Mouse (Mus musculus): ENCODE results near the gene Ddit4l.
"Not testable (repeated sequence)": the region's sequence is repeated elsewhere in the genome, so short reads cannot be mapped to it uniquely, and the experiment has no call there.

Gene Ddit4l

DNA sequence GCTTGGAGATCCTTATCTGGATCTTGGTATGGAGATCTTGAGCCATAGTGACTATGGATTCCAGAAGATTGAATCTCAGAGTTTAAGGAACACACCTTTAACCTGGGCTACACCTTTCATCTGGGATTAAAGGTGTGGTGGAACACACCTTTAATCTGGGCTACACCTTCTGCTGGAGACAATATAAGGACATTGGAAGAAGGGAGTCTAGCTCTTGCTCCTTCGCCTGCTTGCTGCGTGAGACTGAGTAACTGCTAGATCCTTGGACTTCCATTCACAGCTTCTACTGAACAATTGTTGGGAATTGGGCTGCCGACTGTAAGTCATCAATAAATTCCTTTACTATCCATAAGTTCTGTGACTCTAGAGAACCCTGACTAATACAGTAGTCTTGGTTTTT is at the start of gene Ddit4l:
Gene Ddit4l, plus strand, starts transcription at position 301 of the 400 bp plus-strand sequence.
- DNase-seq (ENCODE audit: low read depth, low spot score) = not testable (repeated sequence)

DNA sequence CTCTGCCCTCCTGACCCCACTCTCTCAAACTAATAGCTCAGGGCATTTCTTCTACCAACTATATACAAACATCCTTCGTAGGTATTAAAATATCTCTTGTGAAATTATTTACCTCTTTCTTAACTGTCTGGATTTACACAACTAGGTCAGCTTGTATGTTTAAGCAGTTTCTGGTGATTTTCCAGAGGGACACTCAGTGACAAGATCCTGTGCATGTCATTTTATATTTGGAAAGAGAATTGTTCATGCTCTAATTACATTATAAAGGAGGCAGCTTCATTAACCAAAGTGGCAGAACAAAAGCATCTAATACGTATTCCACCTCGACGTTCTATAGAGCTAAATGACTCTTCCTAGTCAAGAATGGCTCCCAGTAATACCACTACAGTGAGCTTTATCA is 45.3 kb upstream of the Ddit4l start:
- DNase-seq (ENCODE audit: low read depth, low spot score) = no peak

DNA sequence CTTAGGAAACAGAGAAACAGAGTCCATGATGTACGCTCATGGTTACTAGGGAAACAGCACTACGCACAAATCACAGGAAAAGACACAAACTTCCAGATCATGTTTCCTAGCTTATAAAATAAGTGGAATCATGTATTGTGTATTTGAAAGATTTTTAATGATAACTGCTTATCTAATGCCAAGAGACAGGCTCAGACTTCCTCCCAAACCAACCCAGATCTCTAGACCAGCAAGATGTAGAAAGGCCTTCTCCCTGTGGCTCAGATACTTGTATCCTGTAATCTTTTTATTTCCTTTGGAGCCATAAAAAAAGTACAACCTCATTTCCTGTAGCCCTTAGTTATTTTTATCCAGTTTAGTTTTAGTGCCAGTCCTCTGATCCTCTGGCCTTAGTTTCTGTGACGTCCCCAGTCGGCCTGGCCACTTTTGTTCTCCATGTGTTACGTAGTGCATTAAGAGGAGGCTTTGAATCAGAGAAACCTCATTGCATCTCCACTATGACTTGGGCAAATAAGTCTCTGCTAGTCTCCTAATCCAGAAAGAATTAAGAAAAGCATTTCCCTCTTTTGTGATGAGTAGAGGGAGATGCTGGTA is 34.9 kb upstream of the Ddit4l start:
- DNase-seq (ENCODE audit: low read depth, low spot score) = no peak

DNA sequence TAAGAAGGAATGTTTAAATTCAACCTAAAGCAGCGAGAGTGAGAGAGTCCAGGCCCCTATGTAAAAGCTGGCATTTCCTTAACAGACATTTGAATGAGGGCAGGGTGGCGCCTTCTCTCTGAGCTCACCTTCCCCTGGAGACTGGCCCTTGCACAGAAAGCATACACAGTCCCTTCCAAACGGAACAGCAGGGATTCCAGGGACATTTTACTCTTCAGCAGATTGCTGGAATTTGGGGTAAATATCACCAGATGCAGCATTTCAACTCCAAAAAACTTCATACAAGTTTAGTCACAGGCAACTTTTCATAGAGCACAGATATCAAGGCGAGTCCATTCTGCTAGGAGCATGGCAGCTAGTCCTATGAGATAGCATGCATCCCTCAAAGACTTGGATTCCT is 31.6 kb upstream of the Ddit4l start:
- no peak for DNase-seq (ENCODE audit: low read depth, low spot score)

DNA sequence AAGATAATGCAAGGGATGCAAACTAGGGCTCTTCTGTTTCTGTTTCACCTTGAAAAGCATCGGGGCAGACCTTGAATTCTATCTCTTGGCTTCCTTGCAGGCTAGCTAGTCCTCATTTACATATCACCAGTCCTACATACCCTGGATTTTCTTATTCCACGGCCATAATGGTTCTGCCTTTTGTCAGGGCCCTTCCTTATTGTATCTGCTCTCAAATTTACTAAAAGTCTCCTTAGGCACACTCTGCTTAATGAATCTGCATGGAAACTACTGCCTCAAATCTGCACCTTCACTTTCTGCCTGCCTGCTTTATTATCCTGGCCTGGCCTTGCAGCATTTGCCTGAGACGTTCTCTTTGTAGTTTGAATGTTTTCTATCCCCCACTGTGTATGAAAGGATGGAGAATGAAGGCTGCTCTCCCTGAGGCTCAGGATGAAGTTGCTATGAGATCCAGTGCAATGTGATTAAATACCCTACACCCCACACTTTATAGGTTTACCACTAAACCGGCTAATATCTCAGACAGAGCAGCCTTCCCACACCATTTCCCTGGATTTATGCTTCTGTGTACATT is 27.0 kb upstream of the Ddit4l start:
- no peak for DNase-seq (ENCODE audit: low read depth, low spot score)

DNA sequence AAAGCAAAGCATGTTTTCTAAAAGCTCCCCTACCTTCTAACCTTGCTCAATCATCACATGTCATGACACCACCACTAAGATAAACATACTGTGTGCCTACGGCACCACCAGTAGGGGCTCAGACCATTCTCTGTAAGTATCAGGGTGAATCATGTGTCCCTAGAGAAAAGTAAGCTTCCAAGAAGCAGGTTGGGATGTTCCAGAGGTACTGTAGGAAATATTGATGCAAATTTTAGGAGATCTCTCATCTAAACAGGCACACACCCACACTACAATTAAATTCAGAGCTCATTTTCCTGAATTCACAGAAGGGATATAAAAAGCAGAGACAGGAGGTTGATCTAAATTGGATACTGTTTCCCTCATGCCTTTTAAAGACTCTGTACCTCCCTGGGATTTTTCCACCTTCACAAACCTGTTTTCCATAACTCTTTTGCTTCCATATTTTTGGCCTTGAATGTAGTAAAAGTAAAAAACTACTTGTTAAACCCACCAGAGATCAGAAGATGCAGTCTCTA is 12.4 kb upstream of the Ddit4l start:
- DNase-seq (ENCODE audit: low read depth, low spot score) = no peak

DNA sequence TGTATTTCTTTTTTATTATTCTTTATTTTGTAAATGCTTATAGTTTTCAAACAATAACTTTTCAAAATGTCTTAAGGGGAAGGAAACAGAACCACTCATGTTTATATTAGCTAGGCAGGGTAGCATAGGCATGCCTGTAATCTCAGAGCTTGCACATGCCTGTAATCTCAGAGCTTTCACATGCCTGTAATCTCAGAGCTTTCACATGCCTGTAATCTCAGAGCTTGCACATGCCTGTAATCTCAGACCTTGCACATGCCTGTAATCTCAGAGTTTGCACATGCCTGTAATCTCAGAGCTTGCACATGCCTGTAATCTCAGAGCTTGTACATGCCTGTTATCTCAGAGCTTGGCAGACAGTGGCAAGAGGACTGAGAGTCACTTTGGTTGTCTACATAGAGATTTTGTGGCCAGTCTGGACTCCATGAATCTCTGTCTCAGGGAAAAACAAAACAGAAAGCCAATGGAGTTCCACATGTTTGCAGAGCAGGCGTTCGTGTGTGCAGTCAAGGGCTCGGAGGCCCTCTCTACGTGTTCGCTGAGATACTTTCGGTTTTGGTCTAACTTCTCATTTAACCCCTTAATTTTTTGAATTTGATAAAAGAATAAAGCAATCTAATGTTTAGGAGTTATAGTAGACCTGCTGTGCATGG is 10.8 kb upstream of the Ddit4l start:
- no peak for DNase-seq (ENCODE audit: low read depth, low spot score)

DNA sequence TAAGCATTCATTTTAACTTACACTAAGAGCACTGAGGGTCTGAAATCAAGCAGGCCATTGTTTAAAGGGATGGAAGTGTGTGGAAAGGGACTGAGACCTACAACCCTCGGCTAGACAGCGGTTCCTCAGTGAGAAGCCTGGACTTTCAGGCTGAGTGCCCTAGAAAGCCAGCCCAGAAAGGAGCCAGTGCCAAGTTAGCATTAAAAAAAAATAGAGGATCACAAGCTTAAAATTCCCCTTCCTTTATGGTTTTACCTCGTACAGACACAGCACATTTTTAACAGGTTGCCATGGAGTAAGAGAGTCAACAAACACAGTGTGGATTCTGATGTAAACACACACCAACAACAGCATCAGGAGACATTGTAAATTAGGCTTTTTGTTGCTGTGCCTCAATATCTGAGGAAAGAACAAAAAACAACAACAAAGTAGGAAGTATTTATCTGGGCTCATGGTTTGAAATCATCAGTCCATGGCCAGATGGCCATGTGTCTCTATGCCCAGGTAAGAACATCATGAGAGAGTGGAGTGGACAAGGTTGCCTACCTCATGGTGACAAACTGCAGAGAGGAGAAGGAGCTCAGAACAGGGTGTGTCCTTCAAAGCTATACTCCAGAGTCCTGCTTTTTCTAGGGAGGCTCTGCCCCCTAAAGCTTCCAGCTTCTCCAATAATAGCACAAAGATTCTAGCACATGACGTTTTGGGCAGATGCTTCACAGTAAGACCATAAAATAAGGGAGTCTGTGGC is 10.1 kb upstream of the Ddit4l start:
- no peak for DNase-seq (ENCODE audit: low read depth, low spot score)

DNA sequence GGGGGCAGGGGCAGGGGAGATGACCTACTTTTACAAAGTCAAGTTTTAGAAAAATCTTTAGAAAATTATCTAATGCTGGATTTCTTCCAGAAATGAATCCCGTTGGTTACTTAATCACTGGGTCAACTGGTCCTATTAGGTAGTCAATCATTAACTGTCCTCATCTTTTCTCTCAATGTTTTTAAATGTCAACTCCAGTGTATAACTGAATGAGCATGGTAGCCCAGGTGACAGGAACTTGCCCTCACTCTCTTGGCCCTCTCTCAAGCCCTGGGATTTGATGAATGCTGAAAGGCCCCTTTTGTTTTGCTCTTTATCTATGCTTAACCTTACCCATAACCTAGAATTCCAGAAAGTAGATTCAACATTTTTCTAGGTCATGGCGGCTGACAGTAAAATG is 9.4 kb upstream of the Ddit4l start:
- DNase-seq (ENCODE audit: low read depth, low spot score) = no peak

DNA sequence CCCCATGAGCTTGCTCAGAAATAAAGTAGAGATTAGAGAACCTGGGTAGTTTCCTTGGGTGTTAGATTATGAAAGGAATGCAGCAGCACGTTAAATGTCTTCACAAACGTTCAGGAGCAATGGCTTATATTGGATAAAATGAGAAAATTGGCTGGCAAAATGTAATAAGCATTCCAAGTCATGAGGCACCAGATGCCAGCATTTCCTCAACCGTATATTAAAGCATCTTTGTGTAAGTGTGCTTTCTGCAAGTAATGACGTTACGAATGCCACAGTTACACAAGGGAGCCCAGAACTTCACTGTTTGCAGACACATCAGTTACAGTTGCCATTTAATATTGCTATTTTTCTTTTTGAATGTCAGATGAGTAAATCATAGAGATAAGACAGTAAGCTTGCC is 872 bp upstream of the Ddit4l start:
- DNase-seq (ENCODE audit: low read depth, low spot score) = no peak

DNA sequence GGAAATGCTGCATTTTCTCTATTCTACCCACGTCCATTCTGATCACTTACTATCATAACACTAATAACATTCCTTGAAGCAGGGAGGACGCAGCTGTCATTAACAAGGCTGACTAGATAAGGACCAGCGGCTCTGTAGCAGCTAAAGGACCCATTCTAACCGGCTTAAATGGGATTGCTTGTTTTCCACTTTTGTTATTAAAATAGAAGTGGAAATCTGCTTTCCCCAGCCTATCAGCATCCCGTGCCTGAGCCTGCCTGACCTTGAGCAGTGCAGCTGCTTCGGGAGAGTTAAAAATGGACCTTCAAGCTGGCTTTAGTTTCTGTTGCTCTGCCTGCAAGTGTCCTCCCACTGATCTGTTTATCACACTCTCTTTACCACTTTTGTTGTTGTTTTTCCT is 679 bp downstream of the Ddit4l start:
- DNase-seq (ENCODE audit: low read depth, low spot score) = no peak

DNA sequence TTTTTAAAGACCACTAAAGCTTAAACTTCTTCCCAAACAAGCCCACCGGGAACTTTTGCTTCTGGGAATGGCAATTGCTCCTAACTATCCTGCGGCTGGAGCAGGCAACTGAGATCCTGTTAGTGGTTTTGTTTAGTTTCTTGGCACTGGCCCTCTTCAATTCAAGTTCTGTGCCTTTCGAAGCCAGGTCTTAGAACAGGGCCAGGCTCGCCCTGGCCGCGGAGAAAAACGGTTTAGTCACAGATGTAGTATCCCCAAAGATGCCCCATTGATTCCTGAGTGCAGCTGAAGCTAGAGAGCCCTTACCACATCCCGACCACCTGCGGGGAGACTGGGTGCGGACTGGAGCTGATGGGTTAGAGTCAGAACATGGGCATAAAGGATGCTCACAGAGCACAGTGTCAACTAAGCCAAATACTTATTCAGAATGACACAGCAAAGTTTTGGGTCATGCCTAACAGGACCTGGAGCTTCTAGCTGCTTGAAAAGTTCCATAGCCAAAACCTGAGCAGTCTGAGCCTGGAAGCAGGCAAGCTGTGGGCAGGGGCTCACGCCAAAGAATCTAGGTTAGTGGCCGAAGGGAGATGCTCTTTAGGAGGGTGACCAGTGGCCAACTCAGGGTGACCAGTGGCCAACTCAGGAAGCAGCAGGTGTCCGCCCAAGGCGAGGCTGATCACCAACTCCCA is 1.6 kb downstream of the Ddit4l start:
- no peak for DNase-seq (ENCODE audit: low read depth, low spot score)

DNA sequence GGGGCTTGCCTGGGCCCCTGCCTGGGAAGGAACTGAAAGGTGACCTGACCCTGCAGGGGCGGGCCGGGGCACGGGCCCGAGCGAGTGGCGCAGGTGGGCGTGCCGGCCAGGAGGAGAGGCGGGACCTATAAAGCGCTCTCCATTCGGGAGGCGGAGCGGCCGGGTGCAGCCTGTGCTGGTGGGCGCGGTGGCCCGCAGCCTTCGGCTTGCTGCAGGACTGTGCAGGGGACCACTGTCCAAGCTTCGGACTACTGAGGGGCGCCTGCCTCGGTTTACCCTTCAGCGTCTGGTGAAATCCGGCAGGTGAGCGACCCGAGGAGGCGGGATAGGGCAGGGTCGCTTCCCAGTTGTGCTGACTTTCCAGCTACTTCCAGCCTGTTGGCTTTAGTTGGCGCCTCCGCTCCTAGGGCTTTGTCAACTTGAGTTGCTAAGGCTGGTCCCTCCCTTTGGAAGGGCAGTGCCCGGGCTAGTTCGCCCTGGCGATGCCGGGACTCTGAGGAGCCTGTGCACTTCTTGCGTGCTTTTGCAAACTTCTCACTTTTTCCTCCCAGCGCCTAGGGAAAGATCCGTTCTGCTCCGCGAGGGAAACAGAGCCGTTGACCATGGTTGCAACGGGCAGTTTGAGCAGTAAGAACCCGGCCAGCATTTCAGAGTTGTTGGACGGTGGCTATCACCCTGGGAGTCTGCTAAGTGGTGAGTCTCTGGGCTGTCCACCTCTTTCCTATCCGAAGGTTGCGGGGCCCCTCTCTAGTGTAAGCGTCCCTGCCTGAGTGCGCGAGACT is 2.4 kb downstream of the Ddit4l start:
- DNase-seq (ENCODE audit: low read depth, low spot score) = peak; percentile 65

DNA sequence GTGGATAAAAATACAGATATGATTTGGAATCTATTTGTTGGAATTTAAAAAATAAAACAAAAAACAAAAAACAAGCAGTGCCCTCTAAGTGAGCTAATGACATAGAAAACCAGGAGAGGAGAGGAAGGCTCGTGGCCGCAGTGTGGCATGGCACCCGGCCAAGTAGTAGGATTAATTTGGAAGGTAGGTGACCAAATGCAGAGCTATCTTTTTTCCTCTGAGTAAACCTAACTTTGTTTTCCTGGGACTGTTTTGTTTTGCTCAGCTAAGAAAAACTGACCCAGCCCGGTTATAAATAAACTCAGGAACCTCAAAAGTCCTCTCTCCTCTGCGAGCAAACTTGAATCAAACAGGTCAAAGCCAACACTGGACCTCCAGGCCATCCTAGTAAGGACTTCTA is 3.6 kb downstream of the Ddit4l start:
- DNase-seq (ENCODE audit: low read depth, low spot score) = no peak

DNA sequence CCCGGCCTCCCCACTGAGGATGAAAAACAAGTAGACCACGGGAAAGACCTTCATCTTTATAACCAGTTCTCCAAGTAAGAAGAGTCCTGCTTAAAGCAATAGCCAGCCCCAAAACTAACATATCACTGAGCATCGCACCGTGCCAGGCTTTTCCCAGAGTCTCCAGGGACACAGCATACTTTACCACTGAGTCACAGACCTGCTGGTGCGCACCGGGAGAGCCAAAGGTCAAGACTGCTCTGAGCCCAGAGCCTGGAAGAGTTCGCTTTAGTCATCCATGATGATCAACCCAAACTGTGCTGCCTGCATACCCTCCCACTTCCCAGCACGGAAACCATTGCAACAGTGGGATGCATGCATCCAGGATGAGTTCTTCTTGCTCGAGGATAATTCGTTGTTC is 12.3 kb downstream of the Ddit4l start:
- no peak for DNase-seq (ENCODE audit: low read depth, low spot score)

DNA sequence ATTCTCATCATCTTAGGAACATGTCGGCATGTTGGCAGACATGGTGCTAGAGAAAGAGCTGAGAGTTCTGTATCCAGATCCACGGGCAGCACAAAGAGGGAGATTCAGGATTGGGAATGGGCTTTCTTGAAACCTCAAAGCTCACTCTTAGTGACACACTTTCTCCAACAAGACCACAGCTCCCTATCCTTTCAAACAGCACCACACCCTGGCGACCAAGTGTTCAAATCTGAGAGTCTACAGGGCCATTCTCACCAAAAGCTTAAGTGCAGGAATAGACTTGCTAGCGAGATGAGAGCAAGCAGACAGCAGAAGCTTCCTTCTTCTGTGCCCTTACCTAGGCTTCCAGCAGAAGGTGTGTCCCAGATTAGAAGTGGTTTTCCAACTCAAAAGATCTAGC is 15.2 kb downstream of the Ddit4l start:
- DNase-seq (ENCODE audit: low read depth, low spot score) = no peak

DNA sequence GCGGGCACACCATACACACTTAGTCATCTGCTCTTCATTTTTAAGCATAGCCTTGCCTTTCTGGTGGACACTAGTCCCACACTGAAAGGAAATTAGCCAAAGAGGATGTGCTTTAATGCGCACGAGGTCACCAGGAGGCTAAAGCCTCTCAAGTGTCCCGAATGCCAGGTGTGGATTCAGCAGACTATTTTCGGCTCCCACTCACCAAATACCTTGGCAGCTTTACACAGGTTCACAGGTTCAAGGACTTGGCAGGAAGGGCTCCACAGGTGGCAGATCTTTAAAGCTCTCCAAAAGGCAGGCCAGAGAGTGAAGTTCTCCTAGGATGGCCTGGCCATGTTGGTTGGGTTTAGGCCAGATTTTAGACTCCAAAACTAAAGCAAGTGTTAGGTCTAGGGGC is 19.8 kb downstream of the Ddit4l start:
- DNase-seq (ENCODE audit: low read depth, low spot score) = no peak

DNA sequence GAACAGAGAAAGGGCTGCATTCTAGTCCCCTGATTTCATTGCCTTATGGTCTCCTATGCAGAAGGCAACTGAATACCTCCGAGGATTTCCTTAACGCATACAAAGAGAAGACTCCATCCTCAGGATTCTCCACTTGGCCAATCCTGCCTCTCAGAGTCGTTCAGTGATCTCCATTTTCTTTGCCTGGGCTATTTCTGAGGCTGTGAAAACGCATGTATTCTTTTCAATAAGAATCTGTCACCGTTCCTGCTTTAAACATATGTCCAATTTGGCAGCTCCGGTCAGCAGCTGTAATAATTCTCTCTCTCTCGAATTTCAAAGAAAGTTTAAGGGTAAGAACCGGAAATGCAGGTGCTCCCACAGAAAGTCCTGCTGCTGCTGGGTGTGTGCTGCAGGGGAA is 20.7 kb downstream of the Ddit4l start:
- DNase-seq (ENCODE audit: low read depth, low spot score) = no peak

DNA sequence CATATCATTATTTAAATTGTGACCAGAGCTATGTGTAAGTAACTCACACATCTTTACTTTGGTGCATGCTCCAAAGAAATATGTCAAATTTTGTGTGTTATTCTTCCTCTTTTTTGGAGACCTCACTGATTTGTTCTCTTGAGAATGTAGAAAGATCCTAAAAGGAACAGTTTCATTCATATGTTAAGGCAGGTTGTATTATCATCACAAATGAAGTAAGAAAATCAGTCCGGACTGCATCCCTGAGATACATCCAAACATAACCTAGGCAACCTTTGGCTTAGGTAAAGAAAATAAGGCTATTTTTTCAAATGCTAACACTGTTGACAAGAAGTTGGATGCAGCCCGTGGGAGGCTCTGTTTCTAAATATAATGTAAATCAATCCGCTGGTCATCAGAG is 21.2 kb downstream of the Ddit4l start:
- no peak for DNase-seq (ENCODE audit: low read depth, low spot score)

DNA sequence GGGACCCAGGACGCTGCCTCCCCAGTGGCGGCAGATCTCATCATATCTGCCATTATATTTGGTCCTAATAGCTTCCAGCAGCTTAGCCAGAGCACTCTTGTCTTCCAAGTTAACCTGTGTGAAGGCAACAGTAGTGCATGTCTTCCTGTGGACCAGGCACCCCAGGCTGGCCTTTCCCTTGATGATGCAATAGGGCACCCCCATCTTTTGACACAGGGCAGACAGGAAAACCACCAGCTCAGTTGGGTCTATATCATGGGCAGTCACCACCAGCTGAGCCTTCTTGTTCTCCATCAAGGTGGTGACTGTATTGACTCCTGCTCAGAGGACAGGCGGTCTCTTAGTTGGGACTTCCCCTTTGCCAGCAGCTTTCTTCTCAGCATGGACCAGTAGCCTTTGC is 22.7 kb downstream of the Ddit4l start:
- no peak for DNase-seq (ENCODE audit: low read depth, low spot score)

DNA sequence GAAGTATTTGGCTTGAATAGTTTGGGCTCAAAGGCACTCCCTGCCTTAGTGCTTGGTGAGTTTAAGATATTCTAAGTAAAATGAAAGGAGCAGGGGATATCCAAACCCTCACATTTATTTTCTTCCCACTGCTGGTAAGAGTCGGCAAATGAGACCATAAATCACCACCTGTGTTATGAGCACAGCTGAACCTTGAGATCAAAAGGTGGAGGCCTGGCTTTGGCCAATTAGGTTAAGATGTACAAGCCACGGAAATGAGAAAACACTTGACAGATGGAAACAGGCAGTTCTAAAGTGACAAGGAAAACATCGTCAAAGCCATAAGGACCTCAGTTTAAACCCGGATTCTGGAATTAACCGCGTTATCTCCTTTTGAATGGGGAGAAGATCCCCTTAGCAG is 23.5 kb downstream of the Ddit4l start:
- no peak for DNase-seq (ENCODE audit: low read depth, low spot score)
